Mouse (Mus musculus): Measurements from ENCODE around the gene Nlrp3. TPM values are rescaled to one million over a fixed set of nuclear protein-coding genes. Genes with fewer than 3 reads are reported as not detected.

Gene Nlrp3
- 0.04 TPM in 1 of 2 replicates, not detected in the other for polyA plus RNA-seq (2016; fragmentation: Nextera tagmentation; extraction: Ambion mirVana)

DNA sequence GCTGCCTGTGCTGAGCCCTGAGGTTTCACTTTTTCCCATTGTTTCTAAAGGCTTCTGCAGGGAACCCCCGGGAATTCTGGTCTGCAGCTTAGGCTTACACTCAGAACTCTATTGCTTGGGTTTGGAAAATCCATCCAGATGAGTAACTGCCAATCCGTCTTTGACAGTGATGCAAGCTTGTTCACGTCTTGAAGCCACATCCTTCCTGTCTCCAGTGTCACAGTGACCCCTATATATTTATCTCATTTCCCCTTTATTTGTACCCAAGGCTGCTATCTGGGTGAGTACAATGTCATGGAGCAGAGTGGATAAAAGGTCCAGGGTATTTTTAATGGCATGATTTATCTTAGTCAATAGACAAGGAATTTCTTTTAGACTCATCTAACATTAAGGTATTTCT is at the start of gene Nlrp3:
TSS of gene Nlrp3 (plus strand) at position 245 of the 400 bp plus-strand sequence.
- no peaks in the 10 kb centered on the region for H3K36me3 ChIP-seq (replicated peaks)
- no peak within 1 kb of the TSS for H3K4me3 ChIP-seq
- no peak within 1 kb of the TSS for H3K27ac ChIP-seq
- peaks cover 9% of the 10 kb centered on the region for H3K4me1 ChIP-seq
- no peaks in the 10 kb centered on the region for H3K27me3 ChIP-seq (ENCODE audit: poor library complexity, severe bottlenecking)
- 0 out of 2 replicates have a peak, but pooled peaks cover 2% of the 10 kb centered on the region for H3K9me3 ChIP-seq
- WGBS = 44% methylated on average over 3 of the region's 3 CpGs
- no peak for DNase-seq (ENCODE audit: extremely low spot score, low spot score)

DNA sequence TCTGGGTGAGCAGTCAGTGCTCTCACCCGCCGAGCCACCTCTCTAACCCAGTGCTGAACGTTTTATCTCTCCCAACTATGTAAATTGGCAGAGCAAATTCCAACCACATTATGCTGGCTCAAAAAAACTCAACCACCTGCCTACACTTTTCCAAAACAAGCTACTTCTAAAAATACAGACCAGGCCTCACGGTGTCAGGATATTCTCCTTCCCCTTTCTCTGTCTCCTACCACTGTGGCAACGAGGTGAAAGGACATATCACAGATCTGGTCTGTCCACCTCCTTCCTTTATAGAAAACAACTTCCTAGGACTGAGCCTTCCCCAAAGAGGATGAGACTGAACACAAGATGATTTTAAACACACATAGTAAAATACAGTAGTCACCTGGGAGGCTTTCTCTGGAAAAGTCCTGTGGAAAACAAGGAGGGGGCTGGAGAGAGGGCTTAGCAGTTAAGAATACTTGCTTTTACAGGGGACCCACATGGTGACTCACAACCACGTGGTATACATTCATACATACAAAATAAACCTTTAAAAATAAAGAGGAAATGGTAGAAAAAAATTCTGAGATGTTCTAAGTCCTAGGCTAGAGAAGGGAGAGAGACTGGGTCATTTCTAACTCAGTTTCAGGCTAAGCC is 44.6 kb upstream of the Nlrp3 start:
- Histone ChIP-seq H3K36me3 (replicated peaks) (peaks cover 100% of the 10 kb centered on the region), H3K9me3 (peaks cover 11% of the 10 kb centered on the region; the same call in 1 of the 2 replicates), H3K4me1 (no peaks in the 10 kb centered on the region), H3K27me3 (ENCODE audit: poor library complexity, severe bottlenecking) (no peaks in the 10 kb centered on the region), H3K27ac (no peak overlapping the region), H3K4me3 (no peak overlapping the region)
- no peak for DNase-seq (ENCODE audit: extremely low spot score, low spot score)
- 93% methylated on average over 6 of the region's 6 CpGs for WGBS

DNA sequence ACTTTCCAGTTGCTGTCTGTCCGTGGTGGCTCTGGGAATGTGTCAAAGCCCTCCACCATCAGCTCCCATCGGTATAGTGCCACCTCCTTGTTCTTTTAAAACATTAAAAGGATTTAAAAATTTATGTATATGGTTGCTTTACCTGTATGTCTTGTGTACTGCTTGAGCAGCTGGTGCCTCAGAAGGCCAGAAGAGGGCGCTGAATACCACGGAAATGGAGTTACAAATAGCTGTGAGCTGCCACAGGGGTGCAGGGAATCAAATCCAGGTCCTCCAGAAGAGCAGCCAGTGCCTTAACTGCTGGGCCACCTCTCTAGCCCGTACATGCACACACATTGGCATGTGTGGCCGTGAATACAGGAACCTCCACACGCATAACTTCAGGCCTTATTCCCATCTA is 43.6 kb upstream of the Nlrp3 start:
- no peaks in the 10 kb centered on the region for H3K4me1 ChIP-seq
- no peak overlapping the region for H3K27ac ChIP-seq
- no peaks in the 10 kb centered on the region for H3K27me3 ChIP-seq (ENCODE audit: poor library complexity, severe bottlenecking)
- H3K4me3 ChIP-seq = no peak overlapping the region
- peaks cover 11% of the 10 kb centered on the region; the same call in 1 of the 2 replicates for H3K9me3 ChIP-seq
- WGBS = 91% methylated on average over 7 of the region's 7 CpGs
- H3K36me3 ChIP-seq (replicated peaks) = peaks cover 100% of the 10 kb centered on the region
- no peak for DNase-seq (ENCODE audit: extremely low spot score, low spot score)

DNA sequence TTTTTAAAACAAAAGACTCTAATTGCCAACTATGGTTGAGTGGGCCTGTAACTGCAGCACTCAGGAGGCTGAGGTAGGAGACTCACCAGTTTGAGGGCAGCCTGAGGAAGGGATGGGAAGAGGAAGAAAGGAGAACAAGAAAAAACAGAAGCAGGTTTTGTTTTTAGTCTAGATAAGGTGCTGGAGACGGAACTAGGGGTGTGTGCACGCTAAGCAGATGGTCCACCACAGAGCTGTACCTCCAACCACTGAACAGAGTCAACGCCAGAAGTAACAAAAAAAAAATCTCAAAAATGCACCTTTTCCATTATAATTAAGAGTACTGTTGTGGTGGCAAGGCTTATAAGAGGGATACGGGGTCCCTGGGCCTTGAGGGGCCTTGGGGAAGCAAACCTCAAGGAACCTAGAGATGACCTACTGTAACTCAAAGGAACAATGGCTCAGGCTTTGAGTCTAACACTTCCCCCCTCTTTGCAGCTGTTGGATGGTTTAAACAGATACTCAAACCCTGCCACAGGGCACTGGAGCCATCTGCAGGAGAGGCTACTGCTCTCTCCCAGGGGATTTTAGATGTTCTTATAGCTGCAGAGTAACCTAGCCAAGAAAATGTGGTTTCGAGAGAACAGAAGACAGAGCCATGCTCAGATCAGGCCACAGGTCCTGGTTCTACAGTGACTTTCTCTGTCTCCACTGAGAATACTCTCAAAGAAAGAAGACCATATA is 39.2 kb upstream of the Nlrp3 start:
- Histone ChIP-seq H3K27ac (no peak overlapping the region), H3K9me3 (peaks cover 11% of the 10 kb centered on the region; the same call in 1 of the 2 replicates), H3K4me1 (peaks cover 18% of the 10 kb centered on the region), H3K36me3 (replicated peaks) (peaks cover 74% of the 10 kb centered on the region), H3K27me3 (ENCODE audit: poor library complexity, severe bottlenecking) (no peaks in the 10 kb centered on the region), H3K4me3 (no peak overlapping the region)
- no peak for DNase-seq (ENCODE audit: extremely low spot score, low spot score)
- 93% methylated on average over 5 of the region's 5 CpGs for WGBS

DNA sequence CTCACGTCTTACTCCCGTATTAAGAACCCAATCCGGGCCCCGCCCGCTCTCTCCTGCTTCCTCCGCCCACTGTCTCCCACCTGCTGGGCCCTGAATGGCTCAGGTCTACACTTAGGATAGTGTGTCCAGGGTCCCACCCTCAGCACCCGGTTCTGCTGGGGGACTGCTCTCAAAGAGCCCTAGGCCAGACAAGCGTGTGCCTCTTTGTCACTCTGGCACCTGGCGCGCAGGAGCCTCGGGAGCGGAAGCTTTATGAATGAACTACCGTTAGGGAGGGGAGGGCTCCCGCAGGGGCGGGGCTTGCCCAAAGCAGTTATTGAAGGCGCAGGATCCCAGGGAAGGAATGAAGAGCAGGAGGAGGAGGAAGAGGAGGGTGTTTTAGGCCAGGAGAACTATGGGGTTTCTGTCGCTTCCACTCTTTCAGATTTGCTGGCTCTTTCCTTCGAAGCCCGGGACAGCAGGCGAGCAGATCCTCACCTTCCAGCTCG is 36.0 kb upstream of the Nlrp3 start:
- Histone ChIP-seq H3K4me3 (peak overlapping the region; percentile 89), H3K27me3 (ENCODE audit: poor library complexity, severe bottlenecking) (no peaks in the 10 kb centered on the region), H3K36me3 (replicated peaks) (peaks cover 67% of the 10 kb centered on the region), H3K4me1 (peaks cover 27% of the 10 kb centered on the region), H3K9me3 (no peaks in the 10 kb centered on the region), H3K27ac (peak overlapping the region; percentile 94)
- WGBS = 0% methylated on average over 21 of the region's 21 CpGs
- peak; percentile 72 for DNase-seq (ENCODE audit: extremely low spot score, low spot score)

DNA sequence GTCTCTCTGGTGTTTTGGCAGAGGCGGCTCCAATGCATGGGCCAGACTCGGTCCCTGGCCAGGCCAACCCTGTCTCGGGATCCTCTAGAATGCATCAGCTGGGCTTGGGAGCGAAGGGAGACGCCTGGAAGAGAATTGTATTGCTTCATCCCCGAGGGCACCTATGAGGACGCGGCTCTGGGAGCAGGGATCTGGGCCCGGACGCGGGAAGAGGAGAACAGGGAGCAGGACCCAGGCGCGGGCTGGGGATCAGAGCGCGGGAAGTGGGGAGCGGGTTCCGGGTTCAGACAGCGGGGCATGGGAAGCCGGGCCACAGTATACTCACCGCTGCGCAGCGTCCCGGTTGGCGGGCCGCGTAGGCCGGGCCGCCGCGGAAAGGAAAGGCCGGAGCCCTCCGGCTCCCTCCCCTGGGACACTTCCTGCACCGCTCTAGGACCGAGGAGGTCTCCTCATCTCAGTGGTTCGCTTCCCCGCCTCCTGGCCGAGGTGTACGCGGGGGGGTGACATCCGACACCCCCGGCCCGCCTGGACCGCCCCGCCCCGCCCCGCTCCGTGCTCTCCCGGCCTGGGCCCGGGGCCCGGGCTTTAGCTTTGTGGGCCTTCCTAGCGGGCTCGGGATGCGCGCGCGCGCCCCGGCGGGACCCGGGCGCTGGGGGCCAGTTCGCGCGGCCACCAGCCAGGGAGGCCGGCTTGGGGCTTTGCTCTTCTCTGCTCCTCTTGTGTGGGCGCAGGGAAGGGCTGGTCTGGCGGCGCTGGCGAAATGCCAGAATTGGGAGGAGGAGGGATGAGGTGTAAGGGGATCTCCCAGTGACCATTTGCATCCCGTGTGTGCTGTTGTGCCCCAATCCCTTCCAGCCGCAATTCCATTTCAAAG is 35.3 kb upstream of the Nlrp3 start:
- DNase-seq (ENCODE audit: extremely low spot score, low spot score) = peak; percentile 89
- Histone ChIP-seq H3K36me3 (replicated peaks) (peaks cover 67% of the 10 kb centered on the region), H3K27ac (peak overlapping the region; percentile 94), H3K4me3 (peak overlapping the region; percentile 89), H3K4me1 (peaks cover 27% of the 10 kb centered on the region), H3K9me3 (no peaks in the 10 kb centered on the region), H3K27me3 (ENCODE audit: poor library complexity, severe bottlenecking) (no peaks in the 10 kb centered on the region)
- WGBS = under 1% methylated on average over 60 of the region's 71 CpGs

DNA sequence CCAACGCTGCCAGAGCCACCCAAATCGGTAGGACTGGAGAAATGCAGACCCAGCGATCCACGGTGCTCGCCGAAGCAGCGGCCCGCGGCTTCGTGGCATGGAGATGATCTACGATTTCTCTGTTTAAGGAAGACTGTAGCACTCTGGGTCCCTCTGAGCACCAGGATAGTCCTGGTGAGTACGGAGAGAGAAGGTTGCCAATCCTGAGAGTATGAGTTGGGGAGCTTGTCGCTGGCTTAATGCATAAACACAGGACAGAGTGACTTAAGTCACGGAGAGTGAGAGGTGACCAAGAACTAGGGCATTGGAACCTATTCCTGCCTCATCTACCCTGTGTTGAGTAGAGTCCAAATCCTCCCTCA is 34.7 kb upstream of the Nlrp3 start:
- no peak for DNase-seq (ENCODE audit: extremely low spot score, low spot score)
- peaks cover 67% of the 10 kb centered on the region for H3K36me3 ChIP-seq (replicated peaks)
- WGBS = under 1% methylated on average over 14 of the region's 14 CpGs
- no peaks in the 10 kb centered on the region for H3K27me3 ChIP-seq (ENCODE audit: poor library complexity, severe bottlenecking)
- H3K27ac ChIP-seq = peak overlapping the region; percentile 94
- peaks cover 27% of the 10 kb centered on the region for H3K4me1 ChIP-seq
- H3K4me3 ChIP-seq = peak overlapping the region; percentile 89
- no peaks in the 10 kb centered on the region for H3K9me3 ChIP-seq

DNA sequence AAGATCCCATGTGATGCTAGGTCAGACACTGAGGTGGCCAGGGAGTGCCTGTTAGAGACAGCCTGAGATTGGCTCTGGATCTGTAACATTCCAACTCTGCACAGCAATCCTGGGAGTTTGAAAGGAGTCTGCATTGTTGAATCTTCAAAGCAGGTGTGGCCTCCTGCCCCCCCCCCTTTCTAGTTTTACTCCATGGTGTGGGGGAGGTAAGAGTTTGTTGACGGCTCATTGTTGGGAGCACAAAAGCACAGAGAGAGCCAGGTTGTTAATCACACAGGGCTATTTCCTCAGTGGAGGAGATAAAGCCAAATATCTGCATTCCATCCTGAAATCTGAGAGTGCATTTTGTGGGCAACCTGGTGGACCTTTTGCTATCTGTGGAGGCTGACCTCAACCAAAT is 29.8 kb upstream of the Nlrp3 start:
- Histone ChIP-seq H3K27me3 (ENCODE audit: poor library complexity, severe bottlenecking) (no peaks in the 10 kb centered on the region), H3K27ac (no peak overlapping the region), H3K4me3 (no peak overlapping the region), H3K9me3 (no peaks in the 10 kb centered on the region), H3K36me3 (replicated peaks) (peaks cover 41% of the 10 kb centered on the region), H3K4me1 (peaks cover 19% of the 10 kb centered on the region)
- 76% methylated on average over 1 of the region's 1 CpGs for WGBS
- no peak for DNase-seq (ENCODE audit: extremely low spot score, low spot score)

DNA sequence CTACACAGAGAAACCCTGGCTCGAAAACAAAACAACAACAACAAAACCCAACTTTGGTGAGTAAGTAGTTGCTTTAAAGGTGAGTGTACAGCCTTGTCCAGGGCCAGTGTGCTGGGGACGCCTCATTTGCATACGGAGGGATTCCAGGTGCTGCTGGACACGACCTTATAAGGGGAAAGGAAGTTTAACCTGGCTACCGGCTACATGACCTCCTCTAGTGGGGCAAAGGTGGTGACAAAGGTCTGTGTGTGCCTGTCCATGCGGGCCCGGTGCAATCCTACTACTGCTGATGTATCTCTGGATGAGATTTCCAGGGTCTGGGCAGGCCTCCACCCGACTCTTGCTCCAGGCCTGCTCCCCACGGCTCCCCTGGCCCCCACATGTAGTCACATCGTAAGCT is 28.6 kb upstream of the Nlrp3 start:
- WGBS = 91% methylated on average over 10 of the region's 10 CpGs
- no peak overlapping the region for H3K4me3 ChIP-seq
- peaks cover 41% of the 10 kb centered on the region for H3K36me3 ChIP-seq (replicated peaks)
- H3K4me1 ChIP-seq = peaks cover 8% of the 10 kb centered on the region
- no peaks in the 10 kb centered on the region for H3K9me3 ChIP-seq
- no peak for DNase-seq (ENCODE audit: extremely low spot score, low spot score)
- H3K27ac ChIP-seq = no peak overlapping the region
- H3K27me3 ChIP-seq (ENCODE audit: poor library complexity, severe bottlenecking) = no peaks in the 10 kb centered on the region

DNA sequence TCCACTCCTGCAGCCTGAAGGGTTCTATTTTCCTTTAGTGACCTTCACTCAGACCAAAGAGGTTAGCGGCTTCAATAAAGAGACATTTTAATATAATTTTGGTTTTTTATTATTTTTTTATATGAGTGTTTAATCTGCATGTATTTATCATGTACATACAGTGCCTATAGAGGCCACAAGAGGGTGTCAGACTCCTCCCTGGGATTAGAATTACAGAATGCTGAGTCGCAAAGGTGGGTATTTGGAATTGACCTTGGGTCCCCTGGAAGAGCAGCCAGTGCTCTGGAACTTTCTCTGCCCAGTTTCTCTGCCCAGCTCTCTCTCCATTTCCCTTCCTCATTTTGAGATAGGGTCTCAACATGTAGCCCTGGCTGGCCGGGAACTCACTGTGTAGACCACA is 27.8 kb upstream of the Nlrp3 start:
- Histone ChIP-seq H3K4me3 (no peak overlapping the region), H3K9me3 (no peaks in the 10 kb centered on the region), H3K36me3 (replicated peaks) (peaks cover 33% of the 10 kb centered on the region), H3K27ac (no peak overlapping the region), H3K27me3 (ENCODE audit: poor library complexity, severe bottlenecking) (no peaks in the 10 kb centered on the region), H3K4me1 (peaks cover 5% of the 10 kb centered on the region; the same call in 1 of the 2 replicates)
- WGBS = 87% methylated on average over 3 of the region's 3 CpGs
- DNase-seq (ENCODE audit: extremely low spot score, low spot score) = no peak

DNA sequence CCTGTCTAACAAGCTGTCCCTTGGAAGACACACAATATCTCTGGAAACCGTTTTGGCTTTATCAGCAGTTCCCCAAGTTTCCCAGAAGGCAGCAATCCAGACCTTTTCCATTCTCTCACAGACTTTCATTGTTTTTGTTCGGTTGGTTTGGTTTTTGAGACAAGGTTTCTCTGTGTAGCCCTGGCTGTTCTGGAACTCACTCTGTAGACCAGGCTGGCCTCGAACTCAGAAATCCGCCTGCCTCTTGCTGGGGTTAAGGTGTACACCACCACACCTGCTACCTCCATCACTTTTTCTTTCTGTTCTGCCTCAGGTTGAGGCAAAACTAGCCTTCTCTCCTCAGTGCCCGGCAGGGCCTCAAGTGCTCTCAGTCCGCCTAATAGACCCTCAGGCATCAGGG is 27.0 kb upstream of the Nlrp3 start:
- no peak overlapping the region for H3K27ac ChIP-seq
- H3K36me3 ChIP-seq (replicated peaks) = peaks cover 24% of the 10 kb centered on the region
- peaks cover 9% of the 10 kb centered on the region for H3K4me1 ChIP-seq
- 73% methylated on average over 6 of the region's 6 CpGs for WGBS
- no peak overlapping the region for H3K4me3 ChIP-seq
- DNase-seq (ENCODE audit: extremely low spot score, low spot score) = no peak
- H3K27me3 ChIP-seq (ENCODE audit: poor library complexity, severe bottlenecking) = no peaks in the 10 kb centered on the region
- H3K9me3 ChIP-seq = no peaks in the 10 kb centered on the region

DNA sequence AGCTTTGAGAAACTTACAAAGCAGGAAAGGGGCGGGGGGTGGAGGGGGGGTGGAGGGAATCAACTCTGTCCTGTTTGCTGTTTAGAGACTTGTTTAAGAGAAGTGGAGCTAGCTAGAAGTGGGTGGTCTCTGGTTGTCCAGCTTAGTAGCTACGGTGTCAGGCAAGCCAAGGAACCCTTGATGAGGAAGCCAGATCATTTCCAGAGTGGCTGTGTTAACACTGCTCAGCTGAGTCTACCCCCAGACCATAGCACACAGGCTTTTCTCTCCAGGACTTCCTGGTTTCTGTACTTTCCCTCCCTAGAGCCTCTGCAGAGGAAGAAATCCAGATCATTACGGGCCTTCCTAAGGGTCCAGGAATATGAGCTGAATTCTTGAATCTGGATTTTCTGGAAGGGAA is 26.6 kb upstream of the Nlrp3 start:
- H3K27ac ChIP-seq = no peak overlapping the region
- WGBS = 60% methylated on average over 3 of the region's 3 CpGs
- no peak overlapping the region for H3K4me3 ChIP-seq
- DNase-seq (ENCODE audit: extremely low spot score, low spot score) = no peak
- H3K9me3 ChIP-seq = no peaks in the 10 kb centered on the region
- H3K36me3 ChIP-seq (replicated peaks) = peaks cover 20% of the 10 kb centered on the region
- peaks cover 13% of the 10 kb centered on the region for H3K4me1 ChIP-seq
- no peaks in the 10 kb centered on the region for H3K27me3 ChIP-seq (ENCODE audit: poor library complexity, severe bottlenecking)

Data from forebrain, embryonic 10.5 days (tissue).